Mouse (Mus musculus): ENCODE results near the gene Mga.

DNA sequence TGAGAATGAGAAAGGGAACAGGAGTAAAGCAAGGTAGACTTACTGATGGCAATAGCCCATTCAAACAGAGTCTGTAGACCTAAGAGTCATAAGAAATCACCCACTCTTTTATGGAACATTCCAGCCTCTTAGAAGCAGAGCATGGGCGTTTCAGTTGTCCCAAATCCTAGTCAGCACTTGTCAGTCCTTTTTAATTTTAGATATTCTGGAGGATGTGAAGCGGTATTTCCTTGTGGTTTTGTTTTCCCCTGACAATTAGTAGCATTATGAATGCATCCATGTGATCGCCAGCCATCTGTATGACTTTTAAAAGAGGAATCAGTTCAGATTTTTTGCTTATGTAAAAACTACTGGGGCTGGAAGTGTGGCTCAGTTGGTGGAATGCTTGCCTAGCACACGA is 32.5 kb upstream of the Mga start:
- no peak for TF ChIP-seq POLR2A (IDR thresholded peaks at IDR 0.05; ENCODE audit: borderline replicate concordance, control insufficient read depth, low read depth, low read length)
- TF ChIP-seq CTCF (IDR thresholded peaks at IDR 0.05; ENCODE audit: control insufficient read depth, insufficient read depth, low read length) = no peak
